Mouse (Mus musculus) lung, embryonic 16.5 days (tissue): ENCODE results near the gene Alg9. TPM values are rescaled to one million over a fixed set of nuclear protein-coding genes. Genes with fewer than 3 reads are reported as not detected.

ENCODE experiments used
- ATAC-seq: fragments of 200-750 bp; cut with Nextera tagmentation; 2 replicates; pipeline ENCODE4 v1.8.0; 2017; ENCODE audit warnings: low read depth, mild to moderate bottlenecking, moderate library complexity
- H3K27ac ChIP-seq: fragments of 300-500 bp; sonication (generic); 2 replicates; pipeline ENCODE4 v1.5.1; 2014; ENCODE audit warnings: mild to moderate bottlenecking, control low read depth, low read length
- H3K27me3 ChIP-seq: fragments of 300-500 bp; sonication (generic); 2 replicates; pipeline ENCODE4 v1.6.1; 2014; ENCODE audit warnings: low read depth, low read length, mixed read lengths; ENCODE audit not compliant: control insufficient read depth, insufficient read depth
- H3K36me3 ChIP-seq: fragments of 300-500 bp; sonication (generic); 2 replicates; pipeline ENCODE4 v1.6.1; 2014; ENCODE audit warnings: low read length; ENCODE audit not compliant: control insufficient read depth, insufficient read depth
- H3K4me1 ChIP-seq: fragments of 300-500 bp; sonication (generic); replicated peaks from 2 replicates; pipeline ENCODE4 v1.6.1; 2014; ENCODE audit warnings: low read length, mixed read lengths; ENCODE audit not compliant: control insufficient read depth, insufficient read depth
- H3K4me2 ChIP-seq: fragments of 300-500 bp; sonication (generic); 2 replicates; pipeline ENCODE4 v1.6.1; 2014; ENCODE audit warnings: low read depth, low read length, control low read depth
- H3K4me3 ChIP-seq: fragments of 300-500 bp; sonication (generic); 2 replicates; pipeline ENCODE4 v1.5.1; 2014; ENCODE audit warnings: mild to moderate bottlenecking, low read length, control low read depth
- H3K9ac ChIP-seq: fragments of 300-500 bp; sonication (generic); 2 replicates; pipeline ENCODE4 v1.6.1; 2014; ENCODE audit warnings: low read length, control low read depth
- H3K9me3 ChIP-seq: fragments of 300-500 bp; sonication (generic); 2 replicates; pipeline ENCODE4 v1.6.1; 2016; ENCODE audit warnings: low read length; ENCODE audit not compliant: control insufficient read depth
- WGBS: fragments of 180-500 bp; shearing (Covaris S2); extraction: QIAGEN DNeasy Blood & Tissue Kit; methylation state at CpG from one replicate; pipeline ENCODE4 v1.1.7; 2014; 5-methylcytosine and 5-hydroxymethylcytosine counted together
- polyA plus RNA-seq: library from polyadenylated mRNA; unstranded; fragments of >200 nt; fragmentation: Nextera tagmentation; extraction: Ambion mirVana; gene quantifications from 2 replicates; pipeline ENCODE4 v1.2.1, GENCODE M21; 2015

Gene Alg9
- polyA plus RNA-seq, 1 experiment from 2014 or later = 35.0 TPM

GRCm38 (mm10) chr9:50740867-50741784 is 33.7 kb upstream of the Alg9 start:
- Histone ChIP-seq H3K4me3 (no peak overlapping the region), H3K9ac (no peak overlapping the region), H3K36me3 (no peaks in the 10 kb centered on the region), H3K4me1 (peaks cover 7% of the 10 kb centered on the region), H3K9me3 (no peaks in the 10 kb centered on the region), H3K4me2 (no peak overlapping the region), H3K27ac (no peak overlapping the region), H3K27me3 (no peaks in the 10 kb centered on the region)
- ATAC-seq = no peak
- WGBS = 82% methylated on average over 14 of the region's 14 CpGs

GRCm38 (mm10) chr9:50742261-50742660 is 32.6 kb upstream of the Alg9 start:
- Histone ChIP-seq H3K9ac (no peak overlapping the region), H3K27ac (no peak overlapping the region), H3K4me3 (no peak overlapping the region), H3K27me3 (no peaks in the 10 kb centered on the region), H3K4me2 (no peak overlapping the region), H3K9me3 (no peaks in the 10 kb centered on the region), H3K4me1 (peaks cover 12% of the 10 kb centered on the region), H3K36me3 (no peaks in the 10 kb centered on the region)
- ATAC-seq = no peak
- WGBS = 63% methylated on average over 3 of the region's 3 CpGs

DNA sequence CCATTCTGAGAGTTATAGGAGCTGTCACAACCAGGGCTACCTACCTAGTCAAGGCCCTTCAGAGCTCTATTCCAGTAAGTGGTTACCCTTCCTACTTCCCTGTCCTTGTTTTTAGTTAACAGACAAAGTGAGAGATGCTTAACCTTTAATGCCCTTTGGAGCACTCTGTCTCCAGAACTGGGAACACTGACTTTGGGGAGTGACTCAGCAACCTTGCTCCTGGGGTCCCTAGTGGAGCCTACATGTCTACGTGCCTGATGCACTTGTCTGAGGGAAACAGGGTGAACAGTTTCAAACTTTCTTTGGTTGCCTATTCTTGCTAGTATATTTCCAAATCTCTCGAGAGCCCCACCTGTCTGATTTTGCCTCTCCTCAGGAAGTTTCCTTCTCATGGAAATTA is 32.1 kb upstream of the Alg9 start:
- Histone ChIP-seq H3K9ac (no peak overlapping the region), H3K9me3 (no peaks in the 10 kb centered on the region), H3K4me3 (no peak overlapping the region), H3K27ac (no peak overlapping the region), H3K36me3 (no peaks in the 10 kb centered on the region), H3K27me3 (no peaks in the 10 kb centered on the region), H3K4me2 (no peak overlapping the region), H3K4me1 (peaks cover 12% of the 10 kb centered on the region)
- ATAC-seq = no peak
- WGBS = 76% methylated on average over 2 of the region's 2 CpGs

- H3K4me1 ChIP-seq = peaks cover 10% of the 10 kb centered on the region
- H3K9ac ChIP-seq = peak overlapping the region; percentile 69
- ATAC-seq = peak; percentile 83
- H3K27me3 ChIP-seq = no peaks in the 10 kb centered on the region
- no peaks in the 10 kb centered on the region for H3K9me3 ChIP-seq
- peak overlapping the region; percentile 53 for H3K4me3 ChIP-seq
- peak overlapping the region; percentile 94 for H3K27ac ChIP-seq
- 15% methylated on average over 7 of the region's 7 CpGs for WGBS
- peak overlapping the region; percentile 57 for H3K4me2 ChIP-seq
- no peaks in the 10 kb centered on the region for H3K36me3 ChIP-seq
Observed at GRCm38 (mm10) chr9:50745806-50746205, 29.0 kb upstream of the Alg9 start.

GRCm38 (mm10) chr9:50746214-50746677 is 28.6 kb upstream of the Alg9 start, which contains the start of gene 2310030G06Rik:
2310030G06Rik (minus strand) TSS chr9:50746536.
- Histone ChIP-seq H3K9ac (peak within 1 kb of the TSS; percentile 69), H3K4me1 (peaks cover 11% of the 10 kb centered on the region), H3K9me3 (no peaks in the 10 kb centered on the region), H3K4me2 (peak within 1 kb of the TSS; percentile 57), H3K27me3 (no peaks in the 10 kb centered on the region), H3K27ac (peak within 1 kb of the TSS; percentile 94), H3K4me3 (peak within 1 kb of the TSS; percentile 53), H3K36me3 (no peaks in the 10 kb centered on the region)
- peak; percentile 80 for ATAC-seq
- 4% methylated on average over 19 of the region's 19 CpGs for WGBS

- Histone ChIP-seq H3K27me3 (no peaks in the 10 kb centered on the region), H3K9ac (no peak overlapping the region), H3K4me2 (no peak overlapping the region), H3K9me3 (no peaks in the 10 kb centered on the region), H3K4me1 (peaks cover 30% of the 10 kb centered on the region), H3K4me3 (no peak overlapping the region), H3K36me3 (no peaks in the 10 kb centered on the region), H3K27ac (no peak overlapping the region)
- WGBS = 64% methylated on average over 6 of the region's 6 CpGs
- ATAC-seq = no peak
Observed at GRCm38 (mm10) chr9:50750706-50751105, 24.1 kb upstream of the Alg9 start.

DNA sequence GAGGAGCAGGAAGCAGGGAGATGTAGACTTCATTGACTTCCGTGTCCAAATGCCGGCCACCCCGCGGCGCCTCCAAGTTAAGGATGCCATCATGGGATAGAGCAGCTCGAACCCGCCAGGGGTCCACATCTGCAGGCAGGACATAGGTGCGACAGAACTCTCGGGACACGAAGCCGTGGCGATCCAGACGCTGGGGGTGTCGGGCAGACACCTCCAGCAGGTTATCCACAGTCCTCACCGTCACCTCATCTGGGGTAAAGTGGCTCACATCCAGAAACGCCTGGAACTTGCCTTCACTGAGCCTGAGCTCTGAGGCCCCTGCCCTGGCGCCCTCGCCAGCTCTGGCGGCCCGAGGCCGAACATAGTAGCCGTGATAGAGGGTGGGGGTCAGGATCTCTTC is 23.5 kb upstream of the Alg9 start, which contains the start of gene Cryab:
Gene Cryab, plus strand, starts transcription at position 3 of the 400 bp plus-strand sequence.
- H3K27me3 ChIP-seq = no peaks in the 10 kb centered on the region
- H3K9ac ChIP-seq = peak within 1 kb of the TSS; percentile 32
- ATAC-seq = no peak
- H3K4me2 ChIP-seq = peak within 1 kb of the TSS; percentile 61
- no peaks in the 10 kb centered on the region for H3K36me3 ChIP-seq
- H3K27ac ChIP-seq = peak within 1 kb of the TSS; percentile 92
- 57% methylated on average over 22 of the region's 22 CpGs for WGBS
- peaks cover 29% of the 10 kb centered on the region for H3K4me1 ChIP-seq
- no peaks in the 10 kb centered on the region for H3K9me3 ChIP-seq
- H3K4me3 ChIP-seq = peak within 1 kb of the TSS; percentile 21

DNA sequence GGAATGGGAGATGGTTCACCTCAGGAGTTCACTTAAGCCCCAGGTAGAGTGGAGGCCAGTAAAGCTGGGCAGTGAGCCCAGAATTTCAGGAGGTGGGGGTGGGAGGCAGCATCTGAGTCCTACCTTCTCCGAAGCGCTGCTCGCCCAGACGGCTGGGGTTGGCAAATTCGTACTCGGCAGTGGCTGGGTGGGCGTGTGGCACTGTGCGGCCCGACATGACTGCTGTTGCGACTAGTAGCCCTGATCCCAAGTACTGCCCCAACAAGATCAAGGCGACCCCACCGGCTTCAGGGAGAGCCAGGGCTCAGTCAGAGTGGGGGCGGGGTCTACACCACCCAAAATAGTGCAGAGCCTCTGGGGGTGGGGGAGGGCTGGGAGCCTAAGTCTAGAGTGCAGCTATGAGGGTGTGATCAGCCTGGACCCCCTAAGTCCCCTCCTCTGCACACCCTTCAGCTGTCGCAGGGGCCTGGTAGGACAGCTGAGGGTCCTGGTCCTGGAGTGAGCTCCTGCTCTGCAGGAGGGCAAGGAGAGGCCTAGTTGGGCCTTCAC is 22.7 kb upstream of the Alg9 start, which contains the start of gene Hspb2:
Gene Hspb2, minus strand, starts transcription at position 301 of the 549 bp plus-strand sequence.
- peak within 1 kb of the TSS; percentile 48 for H3K4me3 ChIP-seq

More for the DNA sequence above, 22.7 kb upstream of the Alg9 start, which contains the start of gene Hspb2:
- 52% methylated on average over 14 of the region's 14 CpGs for WGBS
- peak; percentile 59 for ATAC-seq
- Histone ChIP-seq H3K4me2 (peak within 1 kb of the TSS; percentile 61), H3K9me3 (no peaks in the 10 kb centered on the region), H3K36me3 (no peaks in the 10 kb centered on the region), H3K4me1 (peaks cover 24% of the 10 kb centered on the region), H3K27ac (peak within 1 kb of the TSS; percentile 92), H3K9ac (peak within 1 kb of the TSS; percentile 65), H3K27me3 (no peaks in the 10 kb centered on the region)
